Mouse (Mus musculus) forebrain, embryonic 11.5 days (tissue): ENCODE measurements around the gene Myo5c. TPM values are rescaled to one million over a fixed set of nuclear protein-coding genes. Genes with fewer than 3 reads are reported as not detected.
A peak's percentile ranks its signal among the peaks of the same experiment; 100 is the strongest.

Experiments used
- ATAC-seq: fragments of 200-750 bp; cut with Nextera tagmentation; replicated peaks from 2 replicates; pipeline ENCODE4 v1.8.0; 2017; ENCODE audit warnings: moderate TSS enrichment; ENCODE audit not compliant: low FRiP score
- DNase-seq: peaks from one replicate; pipeline ENCODE4 v3.0.0-alpha.2; 2017; ENCODE audit warnings: low spot score
- H3K27ac ChIP-seq: fragments of 300-500 bp; sonication (generic); 2 replicates; pipeline ENCODE4 v1.5.1; 2014; ENCODE audit warnings: low read depth, low read length
- H3K27me3 ChIP-seq: fragments of 300-500 bp; sonication (generic); 2 replicates; pipeline ENCODE4 v1.6.1; 2014; ENCODE audit warnings: mild to moderate bottlenecking, low read length, mixed read lengths; ENCODE audit not compliant: control insufficient read depth, insufficient read depth
- H3K36me3 ChIP-seq: fragments of 300-500 bp; sonication (generic); 2 replicates; pipeline ENCODE4 v1.6.1; 2014; ENCODE audit warnings: mild to moderate bottlenecking, low read length, moderate library complexity, mixed read lengths; ENCODE audit not compliant: control insufficient read depth, insufficient read depth
- H3K4me1 ChIP-seq: fragments of 300-500 bp; sonication (generic); replicated peaks from 2 replicates; pipeline ENCODE4 v1.6.1; 2014; ENCODE audit warnings: low read length, mixed read lengths; ENCODE audit not compliant: control insufficient read depth, insufficient read depth
- H3K4me2 ChIP-seq: fragments of 300-500 bp; sonication (generic); 2 replicates; pipeline ENCODE4 v1.6.1; 2014; ENCODE audit warnings: low read depth, mild to moderate bottlenecking, low read length, moderate library complexity, mixed read lengths; ENCODE audit not compliant: severe bottlenecking
- H3K4me3 ChIP-seq: fragments of 300-500 bp; sonication (generic); 2 replicates; pipeline ENCODE4 v1.5.1; 2014; ENCODE audit warnings: low read depth, low read length
- H3K9ac ChIP-seq: fragments of 300-500 bp; sonication (generic); 2 replicates; pipeline ENCODE4 v1.6.1; 2014; ENCODE audit warnings: low read length
- H3K9me3 ChIP-seq: fragments of 300-500 bp; sonication (generic); 2 replicates; pipeline ENCODE4 v1.6.1; 2016; ENCODE audit warnings: low read length, mixed read lengths; ENCODE audit not compliant: control insufficient read depth
- WGBS: fragments of 180-500 bp; shearing (Covaris S2); extraction: QIAGEN DNeasy Blood & Tissue Kit; methylation state at CpG from one replicate; pipeline ENCODE4 v1.1.7; 2014; 5-methylcytosine and 5-hydroxymethylcytosine counted together
- polyA plus RNA-seq: library from polyadenylated mRNA; unstranded; fragments of >200 nt; fragmentation: Nextera tagmentation; extraction: Ambion mirVana; gene quantifications from 2 replicates; pipeline ENCODE4 v1.2.1, GENCODE M21; 2014

Myo5c gene
- polyA plus RNA-seq, 1 experiment from 2014 or later = 0.72 TPM

DNA sequence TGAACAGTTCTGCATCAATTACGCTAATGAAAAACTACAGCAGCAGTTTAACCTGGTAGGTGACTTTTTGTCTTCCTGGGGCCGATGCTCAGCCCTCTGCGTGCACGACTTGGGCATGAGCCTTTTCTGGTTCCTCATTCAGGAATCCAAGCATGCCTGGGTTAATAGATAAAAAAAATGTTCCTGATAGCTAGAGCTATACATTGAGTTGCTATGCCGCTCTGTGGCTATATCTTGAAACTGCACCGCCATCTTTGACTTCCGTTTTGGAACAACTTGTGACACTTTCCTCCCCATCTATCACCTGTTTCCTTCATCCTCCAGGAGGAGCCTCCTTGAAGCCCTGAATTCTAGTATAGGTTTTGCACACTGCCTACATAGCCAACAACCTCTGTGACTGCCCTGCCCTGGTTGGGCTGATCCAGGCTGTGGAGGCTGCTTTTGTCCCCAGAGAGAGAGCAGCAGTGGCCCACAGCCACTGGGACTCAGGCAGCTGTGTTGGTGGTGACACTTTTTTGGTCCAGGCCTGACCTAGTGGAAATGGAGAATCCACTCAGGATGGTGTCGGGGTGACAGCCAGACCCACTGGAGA is 30.5 kb downstream of the Myo5c start:
- no peaks in the 10 kb centered on the region for H3K36me3 ChIP-seq
- no peak overlapping the region for H3K4me3 ChIP-seq
- WGBS = 66% methylated on average over 8 of the region's 8 CpGs
- ATAC-seq (no peak), DNase-seq (no peak)
- H3K9ac ChIP-seq = no peak overlapping the region
- peaks cover 4% of the 10 kb centered on the region for H3K4me1 ChIP-seq
- H3K4me2 ChIP-seq = no peak overlapping the region
- no peaks in the 10 kb centered on the region for H3K27me3 ChIP-seq
- H3K27ac ChIP-seq = no peak overlapping the region
- no peaks in the 10 kb centered on the region for H3K9me3 ChIP-seq

DNA sequence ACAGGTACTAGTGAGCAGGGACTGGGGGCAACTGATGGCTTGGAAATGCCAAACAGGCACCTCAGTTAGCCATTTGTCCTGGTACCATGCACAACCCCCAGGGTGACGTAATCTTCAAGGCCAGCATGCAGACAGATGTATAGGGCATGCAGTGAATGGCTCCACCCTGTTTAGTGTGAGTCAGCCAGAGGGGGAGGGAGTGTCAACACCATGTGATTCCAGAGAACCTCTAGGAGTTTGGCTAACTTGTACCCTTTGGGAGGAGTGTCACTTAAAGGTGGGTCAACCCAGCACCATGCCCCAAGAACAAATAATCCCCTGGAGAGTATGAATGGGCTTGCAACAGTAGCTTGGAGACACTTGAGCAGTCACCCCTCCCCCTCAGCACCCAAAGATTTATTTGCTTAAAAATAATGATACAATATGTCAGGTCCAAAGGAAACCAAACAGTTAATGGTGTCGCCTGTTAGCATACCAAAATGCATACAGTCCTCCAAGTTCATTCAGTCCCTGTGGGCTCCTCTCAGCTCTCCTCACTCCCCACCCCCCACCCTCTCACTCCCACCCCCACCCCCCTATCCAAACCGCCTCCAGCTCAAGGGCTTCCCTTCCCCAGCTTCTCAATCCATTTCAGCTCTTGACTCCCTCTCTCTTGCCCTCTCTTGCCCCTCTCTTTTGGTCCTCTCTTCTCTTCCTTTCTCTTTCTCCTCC is 32.3 kb downstream of the Myo5c start:
- no peaks in the 10 kb centered on the region for H3K9me3 ChIP-seq
- H3K27ac ChIP-seq = no peak overlapping the region
- no peaks in the 10 kb centered on the region for H3K36me3 ChIP-seq
- peaks cover 4% of the 10 kb centered on the region for H3K4me1 ChIP-seq
- ATAC-seq = no peak
- 47% methylated on average over 3 of the region's 3 CpGs for WGBS
- H3K4me2 ChIP-seq = no peak overlapping the region
- no peaks in the 10 kb centered on the region for H3K27me3 ChIP-seq
- no peak for DNase-seq
- no peak overlapping the region for H3K9ac ChIP-seq
- H3K4me3 ChIP-seq = no peak overlapping the region

DNA sequence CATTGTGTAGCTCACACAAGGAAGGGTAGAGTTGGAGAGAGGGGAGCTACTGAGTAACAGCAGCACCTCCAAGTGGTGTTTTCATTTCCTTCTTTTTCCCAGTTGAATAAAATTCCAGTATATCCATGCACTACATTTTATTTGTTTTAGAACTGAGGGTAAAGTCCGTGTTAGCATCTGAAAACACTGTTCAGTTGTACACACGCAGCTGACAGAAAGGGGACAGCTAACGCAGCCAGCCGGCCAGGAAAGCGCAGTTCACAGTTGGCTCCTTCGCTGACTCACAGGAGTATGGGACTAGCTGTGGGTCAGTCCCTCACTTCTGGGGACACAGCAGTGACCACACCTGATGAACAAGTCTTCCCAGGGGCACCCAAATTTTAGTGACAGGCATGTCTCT is 35.3 kb downstream of the Myo5c start:
- H3K9ac ChIP-seq = no peak overlapping the region
- no peak overlapping the region for H3K4me3 ChIP-seq
- no peak overlapping the region for H3K4me2 ChIP-seq
- H3K4me1 ChIP-seq = no peaks in the 10 kb centered on the region
- ATAC-seq = no peak
- H3K27ac ChIP-seq = no peak overlapping the region
- no peaks in the 10 kb centered on the region for H3K9me3 ChIP-seq
- no peak for DNase-seq
- no peaks in the 10 kb centered on the region for H3K27me3 ChIP-seq
- no peaks in the 10 kb centered on the region for H3K36me3 ChIP-seq
- WGBS = 77% methylated on average over 6 of the region's 6 CpGs

DNA sequence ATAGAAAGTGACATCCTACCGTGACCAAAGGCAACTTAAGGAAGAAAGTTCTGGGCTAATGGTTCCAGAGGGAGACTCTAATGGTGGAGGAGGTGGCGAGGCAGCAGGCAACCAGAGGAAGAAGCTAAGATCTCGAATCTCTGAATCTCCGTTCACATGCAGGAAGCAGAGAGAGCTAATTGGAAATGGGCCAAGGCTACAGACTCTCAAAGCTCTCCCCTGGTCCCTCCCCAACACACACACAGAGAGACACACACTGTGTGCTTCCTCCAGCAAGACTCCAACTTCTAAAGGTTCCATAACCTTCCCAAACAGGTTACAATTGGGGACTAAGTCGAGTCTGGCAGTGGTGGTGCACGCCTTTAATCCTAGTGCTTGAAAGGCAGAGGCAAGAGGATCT is 38.6 kb downstream of the Myo5c start:
- no peak for DNase-seq
- WGBS = 90% methylated on average over 6 of the region's 6 CpGs
- H3K36me3 ChIP-seq = no peaks in the 10 kb centered on the region

DNA sequence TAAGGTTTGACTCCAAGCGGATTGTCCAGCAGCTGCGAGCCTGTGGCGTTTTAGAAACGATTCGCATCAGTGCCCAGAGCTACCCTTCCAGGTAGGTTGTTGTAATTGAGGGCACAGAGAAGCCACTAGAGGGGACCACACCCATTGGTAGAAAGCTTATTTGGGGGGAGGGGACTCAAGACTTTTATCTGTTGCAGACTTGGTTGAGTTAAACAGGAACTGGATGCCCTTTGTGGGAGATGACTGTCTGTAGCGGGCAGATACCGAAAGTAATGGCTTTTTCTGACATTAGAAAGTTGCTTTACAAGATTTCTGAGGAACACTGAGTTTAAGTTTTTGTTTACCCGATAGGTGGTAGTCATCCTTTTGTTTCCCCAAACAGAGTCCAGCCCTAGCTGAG is 39.7 kb downstream of the Myo5c start:
- Histone ChIP-seq H3K4me2 (no peak overlapping the region), H3K27ac (no peak overlapping the region), H3K9me3 (no peaks in the 10 kb centered on the region), H3K4me3 (no peak overlapping the region), H3K4me1 (no peaks in the 10 kb centered on the region), H3K27me3 (no peaks in the 10 kb centered on the region), H3K9ac (no peak overlapping the region), H3K36me3 (no peaks in the 10 kb centered on the region)
- DNase-seq = no peak
- ATAC-seq = no peak
- WGBS = 93% methylated on average over 8 of the region's 8 CpGs

More for the DNA sequence above, 38.6 kb downstream of the Myo5c start:
- no peak for ATAC-seq
- Histone ChIP-seq H3K4me3 (no peak overlapping the region), H3K27me3 (no peaks in the 10 kb centered on the region), H3K4me2 (no peak overlapping the region), H3K9ac (no peak overlapping the region), H3K4me1 (no peaks in the 10 kb centered on the region), H3K27ac (no peak overlapping the region), H3K9me3 (no peaks in the 10 kb centered on the region)

DNA sequence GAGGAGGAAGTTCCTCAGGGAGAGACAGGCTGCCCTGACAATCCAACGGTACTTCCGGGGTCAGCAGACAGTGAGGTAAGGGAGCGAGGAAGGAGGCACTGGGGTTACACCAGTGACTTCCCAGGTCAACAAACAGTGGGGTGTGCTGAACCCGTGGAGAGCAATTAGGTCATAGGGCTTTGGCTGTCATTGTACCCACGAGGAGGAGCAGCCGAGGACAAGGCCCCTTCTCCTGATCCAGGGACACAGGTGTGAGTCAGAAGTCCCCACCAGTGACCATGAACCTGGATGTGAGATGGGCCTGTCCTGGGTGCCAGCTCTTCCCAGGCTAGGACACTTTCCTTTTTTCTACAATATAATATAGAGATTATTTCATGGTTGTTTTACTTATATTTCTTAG is 41.8 kb downstream of the Myo5c start:
- no peak overlapping the region for H3K27ac ChIP-seq
- no peaks in the 10 kb centered on the region for H3K27me3 ChIP-seq
- DNase-seq = no peak
- 81% methylated on average over 6 of the region's 6 CpGs for WGBS
- no peak overlapping the region for H3K4me2 ChIP-seq
- H3K9ac ChIP-seq = no peak overlapping the region
- ATAC-seq = no peak
- H3K4me1 ChIP-seq = no peaks in the 10 kb centered on the region
- no peaks in the 10 kb centered on the region for H3K36me3 ChIP-seq
- no peak overlapping the region for H3K4me3 ChIP-seq
- H3K9me3 ChIP-seq = no peaks in the 10 kb centered on the region

DNA sequence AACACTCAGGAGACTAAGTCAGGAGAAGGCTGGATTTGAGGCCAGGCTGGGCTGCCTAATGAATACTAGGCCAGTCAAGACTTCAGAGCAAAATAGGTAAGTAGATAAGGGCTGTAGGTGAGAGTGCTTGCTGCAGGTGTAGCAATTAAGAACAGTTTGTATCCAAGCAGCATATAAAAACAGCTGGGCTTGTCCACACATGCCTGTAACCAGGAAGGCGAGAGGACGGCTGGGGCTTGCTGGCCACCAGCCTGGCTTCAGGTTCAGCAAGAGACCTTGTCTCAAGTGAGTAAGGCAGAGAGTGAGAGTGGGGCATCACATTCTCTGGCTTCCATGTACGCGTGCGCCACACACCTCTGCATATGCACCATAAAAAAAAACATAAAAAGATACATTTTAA is 42.7 kb downstream of the Myo5c start:
- no peak overlapping the region for H3K9ac ChIP-seq
- H3K36me3 ChIP-seq = no peaks in the 10 kb centered on the region
- no peaks in the 10 kb centered on the region for H3K4me1 ChIP-seq
- 97% methylated on average over 5 of the region's 5 CpGs for WGBS
- H3K27me3 ChIP-seq = no peaks in the 10 kb centered on the region
- no peak overlapping the region for H3K4me3 ChIP-seq
- no peak for DNase-seq
- no peak overlapping the region for H3K27ac ChIP-seq
- H3K9me3 ChIP-seq = no peaks in the 10 kb centered on the region
- no peak overlapping the region for H3K4me2 ChIP-seq
- ATAC-seq = no peak

DNA sequence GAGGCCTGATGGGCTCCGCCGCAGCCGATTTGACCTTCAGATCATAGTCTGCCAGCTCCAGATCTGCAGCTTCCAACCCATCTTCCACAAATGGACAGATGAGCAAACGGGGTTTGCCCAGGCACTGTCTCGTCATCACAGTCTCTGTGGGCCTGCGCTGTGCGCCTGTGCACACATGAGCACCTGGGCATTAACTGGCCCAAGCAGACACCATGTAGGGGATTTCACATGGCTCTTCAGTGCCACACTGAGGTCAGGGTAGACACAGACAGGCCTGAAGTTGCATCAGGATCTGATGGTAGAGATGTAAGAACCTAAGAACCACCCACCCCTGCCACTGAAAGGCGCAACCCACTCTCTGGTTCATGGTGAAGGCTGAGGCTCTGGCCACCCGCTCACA is 43.2 kb downstream of the Myo5c start:
- no peak for ATAC-seq
- Histone ChIP-seq H3K9me3 (no peaks in the 10 kb centered on the region), H3K36me3 (no peaks in the 10 kb centered on the region), H3K4me2 (no peak overlapping the region), H3K27me3 (no peaks in the 10 kb centered on the region), H3K27ac (no peak overlapping the region), H3K4me3 (no peak overlapping the region), H3K4me1 (no peaks in the 10 kb centered on the region), H3K9ac (no peak overlapping the region)
- no peak for DNase-seq
- 95% methylated on average over 9 of the region's 9 CpGs for WGBS

DNA sequence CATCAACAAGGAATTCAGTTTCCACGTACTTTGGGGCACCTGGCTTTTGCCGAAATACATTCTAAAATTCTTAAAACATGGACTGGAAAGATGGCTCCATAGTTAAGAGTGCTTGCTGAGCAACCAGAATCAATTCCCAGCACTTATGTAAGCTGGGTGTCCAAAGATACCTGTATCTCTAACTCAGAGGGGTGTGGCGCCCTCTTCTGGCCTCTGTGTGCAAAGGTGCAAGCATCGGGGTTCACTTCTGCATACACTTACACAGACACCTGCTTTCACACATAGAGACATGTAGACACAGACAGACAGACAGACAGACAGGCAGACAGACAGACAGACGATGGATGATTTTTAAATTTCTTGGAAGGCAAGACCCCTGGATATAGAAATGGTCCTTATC is 49.0 kb downstream of the Myo5c start:
- H3K27ac ChIP-seq = no peak overlapping the region
- WGBS = 49% methylated on average over 5 of the region's 5 CpGs

More for the DNA sequence above, 49.0 kb downstream of the Myo5c start:
- H3K27me3 ChIP-seq = no peaks in the 10 kb centered on the region
- no peaks in the 10 kb centered on the region for H3K36me3 ChIP-seq
- no peak overlapping the region for H3K4me2 ChIP-seq
- peak; percentile 69 for DNase-seq
- no peaks in the 10 kb centered on the region for H3K4me1 ChIP-seq
- ATAC-seq = no peak
- H3K9me3 ChIP-seq = no peaks in the 10 kb centered on the region
- H3K4me3 ChIP-seq = no peak overlapping the region
- no peak overlapping the region for H3K9ac ChIP-seq
